Mouse (Mus musculus) gastrocnemius, adult 8-10 months (tissue): ENCODE data around the gene Atp8b3. TPM values are rescaled to one million over a fixed set of nuclear protein-coding genes. Genes with fewer than 3 reads are reported as not detected.

ENCODE experiments used
- DNase-seq, 2 experiments: peaks; one replicate each; pipeline ENCODE4 v3.0.0; 2022; ENCODE audit warnings: low spot score in 2 of 2
- total RNA-seq, 4 experiments: library from RNA; stranded (reverse); gene quantifications; 2 replicates each; pipeline ENCODE4 v1.2.4; 2022

Atp8b3 gene
- total RNA-seq, 4 experiments from 2014 or later: not detected

- no peak for DNase-seq
These were observed 15.6 kb downstream of the Atp8b3 start for GRCm38 (mm10) chr10:80523299-80523698.

- no peak for DNase-seq
These were observed 19.6 kb downstream of the Atp8b3 start for GRCm38 (mm10) chr10:80519287-80519686.

- DNase-seq: no peak
These were observed 25.2 kb downstream of the Atp8b3 start for GRCm38 (mm10) chr10:80513739-80514138.

- no peak for DNase-seq
These were observed 28.7 kb downstream of the Atp8b3 start for GRCm38 (mm10) chr10:80510273-80510660.

- peak; percentile 50 to 54 for DNase-seq
These were observed 29.3 kb downstream of the Atp8b3 start for GRCm38 (mm10) chr10:80509412-80510272.

- no peak for DNase-seq
These were observed 32.7 kb downstream of the Atp8b3 start for GRCm38 (mm10) chr10:80506222-80506621.

GRCm38 (mm10) chr10:80504724-80505123 lies 34.2 kb downstream of the Atp8b3 start:
- no peak for DNase-seq

- no peak for DNase-seq
These were observed 35.2 kb downstream of the Atp8b3 start for GRCm38 (mm10) chr10:80503599-80504220.

GRCm38 (mm10) chr10:80502819-80503314 lies 36.1 kb downstream of the Atp8b3 start:
- DNase-seq: no peak

GRCm38 (mm10) chr10:80502291-80502690 lies 36.6 kb downstream of the Atp8b3 start:
- no peak for DNase-seq

- no peak for DNase-seq
These were observed 42.5 kb downstream of the Atp8b3 start for GRCm38 (mm10) chr10:80496421-80496820.

- no peak for DNase-seq
These were observed 43.0 kb downstream of the Atp8b3 start for GRCm38 (mm10) chr10:80495901-80496300.

- no peak for DNase-seq
These were observed 44.2 kb downstream of the Atp8b3 start, which contains the start of gene Onecut3 for GRCm38 (mm10) chr10:80494732-80495131. TSS of gene Onecut3 (plus strand) at chr10:80494835.

GRCm38 (mm10) chr10:80490051-80490450 lies 48.9 kb downstream of the Atp8b3 start:
- peak; percentile 64 to 74 for DNase-seq

- DNase-seq: no peak
These were observed 52.0 kb downstream of the Atp8b3 start for GRCm38 (mm10) chr10:80486862-80487379.

GRCm38 (mm10) chr10:80481002-80481401 lies 57.9 kb downstream of the Atp8b3 start:
- no peak for DNase-seq

GRCm38 (mm10) chr10:80478531-80478930 lies 60.4 kb downstream of the Atp8b3 start:
- DNase-seq: no peak

GRCm38 (mm10) chr10:80475290-80475959 lies 63.5 kb downstream of the Atp8b3 start:
- peak; percentile 82 to 87 for DNase-seq
